Mouse (Mus musculus): Measurements from ENCODE around the gene Btbd10. TPM values are rescaled to one million over a fixed set of nuclear protein-coding genes. Genes with fewer than 3 reads are reported as not detected.

The Btbd10 gene
- polyA plus RNA-seq, 1 experiment = not detected

GRCm38 (mm10) chr7:113320128-113320527, 49.1 kb downstream of the Btbd10 start:
- TF ChIP-seq CTCF (IDR thresholded peaks at IDR 0.05; ENCODE audit: insufficient read depth, low read depth, low read length) (no peak), POLR2A (IDR thresholded peaks at IDR 0.05; ENCODE audit: insufficient read depth, low read depth, low read length) (no peak)

GRCm38 (mm10) chr7:113311784-113312183, 57.4 kb downstream of the Btbd10 start:
- 24% methylated on average over 2 of the region's 2 CpGs for WGBS
- Histone ChIP-seq H3K27ac (ENCODE audit: insufficient read depth, low read depth, low read length) (no peak overlapping the region), H3K4me1 (ENCODE audit: control insufficient read depth, insufficient read depth, low read length) (no peaks in the 10 kb centered on the region), H3K4me3 (ENCODE audit: insufficient read depth, low read depth, low read length) (no peak overlapping the region)
- TF ChIP-seq POLR2A (IDR thresholded peaks at IDR 0.05; ENCODE audit: insufficient read depth, low read depth, low read length) = no peak
- no peak for TF ChIP-seq CTCF (IDR thresholded peaks at IDR 0.05; ENCODE audit: insufficient read depth, low read depth, low read length)

More at GRCm38 (mm10) chr7:113320128-113320527, 49.1 kb downstream of the Btbd10 start:
- 56% methylated on average over 1 of the region's 1 CpGs for WGBS
- Histone ChIP-seq H3K27ac (ENCODE audit: insufficient read depth, low read depth, low read length) (no peak overlapping the region), H3K4me3 (ENCODE audit: insufficient read depth, low read depth, low read length) (no peak overlapping the region), H3K4me1 (ENCODE audit: control insufficient read depth, insufficient read depth, low read length) (peaks cover 7% of the 10 kb centered on the region)

- Histone ChIP-seq H3K27ac (ENCODE audit: insufficient read depth, low read depth, low read length) (no peak overlapping the region), H3K4me3 (ENCODE audit: insufficient read depth, low read depth, low read length) (no peak overlapping the region), H3K4me1 (ENCODE audit: control insufficient read depth, insufficient read depth, low read length) (no peaks in the 10 kb centered on the region)
- no peak for TF ChIP-seq CTCF (IDR thresholded peaks at IDR 0.05; ENCODE audit: insufficient read depth, low read depth, low read length)
- TF ChIP-seq POLR2A (IDR thresholded peaks at IDR 0.05; ENCODE audit: insufficient read depth, low read depth, low read length) = no peak
- WGBS = 63% methylated on average over 3 of the region's 3 CpGs
These were observed 59.1 kb downstream of the Btbd10 start for GRCm38 (mm10) chr7:113310136-113310535.

- TF ChIP-seq CTCF (IDR thresholded peaks at IDR 0.05; ENCODE audit: insufficient read depth, low read depth, low read length) = no peak
- no peak for TF ChIP-seq POLR2A (IDR thresholded peaks at IDR 0.05; ENCODE audit: insufficient read depth, low read depth, low read length)
- Histone ChIP-seq H3K4me3 (ENCODE audit: insufficient read depth, low read depth, low read length) (no peak overlapping the region), H3K4me1 (ENCODE audit: control insufficient read depth, insufficient read depth, low read length) (peaks cover 3% of the 10 kb centered on the region; the same call in 1 of the 2 replicates), H3K27ac (ENCODE audit: insufficient read depth, low read depth, low read length) (no peak overlapping the region)
- WGBS = 96% methylated on average over 4 of the region's 4 CpGs
These were observed 71.4 kb downstream of the Btbd10 start for GRCm38 (mm10) chr7:113297813-113298212.

GRCm38 (mm10) chr7:113295077-113295890, 73.9 kb downstream of the Btbd10 start:
- TF ChIP-seq CTCF (IDR thresholded peaks at IDR 0.05; ENCODE audit: insufficient read depth, low read depth, low read length) (no peak), POLR2A (IDR thresholded peaks at IDR 0.05; ENCODE audit: insufficient read depth, low read depth, low read length) (no peak)
- WGBS = 68% methylated on average over 17 of the region's 17 CpGs
- no peak overlapping the region for H3K4me3 ChIP-seq (ENCODE audit: insufficient read depth, low read depth, low read length)
- no peak overlapping the region for H3K27ac ChIP-seq (ENCODE audit: insufficient read depth, low read depth, low read length)
- H3K4me1 ChIP-seq (ENCODE audit: control insufficient read depth, insufficient read depth, low read length) = peaks cover 3% of the 10 kb centered on the region; the same call in 1 of the 2 replicates

GRCm38 (mm10) chr7:113294598-113294997, 74.6 kb downstream of the Btbd10 start:
- no peak overlapping the region for H3K27ac ChIP-seq (ENCODE audit: insufficient read depth, low read depth, low read length)
- no peak overlapping the region for H3K4me3 ChIP-seq (ENCODE audit: insufficient read depth, low read depth, low read length)
- TF ChIP-seq POLR2A (IDR thresholded peaks at IDR 0.05; ENCODE audit: insufficient read depth, low read depth, low read length) (no peak), CTCF (IDR thresholded peaks at IDR 0.05; ENCODE audit: insufficient read depth, low read depth, low read length) (no peak)
- WGBS = 87% methylated on average over 6 of the region's 6 CpGs
- H3K4me1 ChIP-seq (ENCODE audit: control insufficient read depth, insufficient read depth, low read length) = peaks cover 3% of the 10 kb centered on the region; the same call in 1 of the 2 replicates

- Histone ChIP-seq H3K27ac (ENCODE audit: insufficient read depth, low read depth, low read length) (no peak overlapping the region), H3K4me3 (ENCODE audit: insufficient read depth, low read depth, low read length) (no peak overlapping the region), H3K4me1 (ENCODE audit: control insufficient read depth, insufficient read depth, low read length) (peaks cover 3% of the 10 kb centered on the region; the same call in 1 of the 2 replicates)
- TF ChIP-seq POLR2A (IDR thresholded peaks at IDR 0.05; ENCODE audit: insufficient read depth, low read depth, low read length) (no peak), CTCF (IDR thresholded peaks at IDR 0.05; ENCODE audit: insufficient read depth, low read depth, low read length) (no peak)
- WGBS = 81% methylated on average over 4 of the region's 4 CpGs
These were observed 77.0 kb downstream of the Btbd10 start for GRCm38 (mm10) chr7:113292193-113292592.

- 85% methylated on average over 5 of the region's 5 CpGs for WGBS
- H3K4me1 ChIP-seq (ENCODE audit: control insufficient read depth, insufficient read depth, low read length) = peaks cover 3% of the 10 kb centered on the region; the same call in 1 of the 2 replicates
- TF ChIP-seq CTCF (IDR thresholded peaks at IDR 0.05; ENCODE audit: insufficient read depth, low read depth, low read length) (no peak), POLR2A (IDR thresholded peaks at IDR 0.05; ENCODE audit: insufficient read depth, low read depth, low read length) (no peak)
- H3K4me3 ChIP-seq (ENCODE audit: insufficient read depth, low read depth, low read length) = no peak overlapping the region
- H3K27ac ChIP-seq (ENCODE audit: insufficient read depth, low read depth, low read length) = no peak overlapping the region
These were observed 77.5 kb downstream of the Btbd10 start for GRCm38 (mm10) chr7:113291741-113292140.

GRCm38 (mm10) chr7:113289211-113289610, 80.0 kb downstream of the Btbd10 start:
- Histone ChIP-seq H3K4me3 (ENCODE audit: insufficient read depth, low read depth, low read length) (no peak overlapping the region), H3K4me1 (ENCODE audit: control insufficient read depth, insufficient read depth, low read length) (no peaks in the 10 kb centered on the region), H3K27ac (ENCODE audit: insufficient read depth, low read depth, low read length) (no peak overlapping the region)
- 93% methylated on average over 1 of the region's 1 CpGs for WGBS
- TF ChIP-seq CTCF (IDR thresholded peaks at IDR 0.05; ENCODE audit: insufficient read depth, low read depth, low read length) = no peak
- TF ChIP-seq POLR2A (IDR thresholded peaks at IDR 0.05; ENCODE audit: insufficient read depth, low read depth, low read length) = no peak
